Mouse (Mus musculus) brain, adult 2 months (tissue): ENCODE data around the gene Gm27029.
A peak's percentile ranks its signal among the peaks of the same experiment; 100 is the strongest.
"Not testable (repeated sequence)": the region's sequence is repeated elsewhere in the genome, so short reads cannot be mapped to it uniquely, and the experiment has no call there.

Experiments
- DNase-seq: peaks from one replicate; pipeline ENCODE4 v3.0.0; 2011; ENCODE audit warnings: low read depth, low spot score

Gm27029 gene

GRCm38 (mm10) chr11:101424105-101424851, at the start of gene Gm27029:
Gene Gm27029, minus strand, starts transcription at chr11:101424796.
- no peak for DNase-seq

DNA sequence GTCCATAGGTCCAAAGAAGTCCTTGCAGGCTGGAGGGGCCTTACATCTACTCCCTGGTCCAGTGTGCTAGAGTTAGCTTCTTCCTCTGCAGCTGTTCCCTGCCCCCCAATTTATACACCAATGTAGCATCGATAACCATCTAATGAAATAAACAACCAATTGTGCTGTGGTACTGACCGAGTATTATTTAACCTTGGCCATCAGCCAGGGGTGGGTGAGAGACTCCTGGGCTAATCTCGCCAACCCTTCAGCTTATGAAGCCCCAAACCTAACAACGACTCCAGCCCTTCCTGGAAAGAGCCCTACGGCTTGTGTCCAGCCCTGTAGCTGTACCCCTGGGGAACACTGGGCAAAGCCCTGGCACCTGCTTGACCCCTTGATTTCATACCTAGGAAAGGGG, 49.7 kb upstream of the Gm27029 start:
- DNase-seq = no peak

DNA sequence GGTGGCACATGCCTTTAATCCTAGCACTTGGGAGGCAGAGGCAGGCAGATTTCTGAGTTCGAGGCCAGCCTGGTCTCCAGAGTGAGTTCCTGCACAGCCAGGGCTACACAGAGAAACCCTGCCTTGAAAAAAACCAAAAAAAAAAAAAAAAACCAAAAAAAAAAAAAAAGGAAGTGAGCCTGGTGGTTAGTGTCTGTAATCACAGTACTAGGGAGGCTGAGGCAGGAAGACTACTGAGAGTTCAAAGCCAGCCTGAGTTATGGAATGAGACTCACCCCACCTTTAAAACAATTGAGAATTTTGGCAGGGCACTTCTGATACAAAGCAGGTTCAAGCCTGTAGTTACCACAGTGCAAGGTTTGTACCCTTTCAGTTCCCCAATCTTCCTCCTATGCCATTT, 49.1 kb upstream of the Gm27029 start:
- not testable (repeated sequence) for DNase-seq

DNA sequence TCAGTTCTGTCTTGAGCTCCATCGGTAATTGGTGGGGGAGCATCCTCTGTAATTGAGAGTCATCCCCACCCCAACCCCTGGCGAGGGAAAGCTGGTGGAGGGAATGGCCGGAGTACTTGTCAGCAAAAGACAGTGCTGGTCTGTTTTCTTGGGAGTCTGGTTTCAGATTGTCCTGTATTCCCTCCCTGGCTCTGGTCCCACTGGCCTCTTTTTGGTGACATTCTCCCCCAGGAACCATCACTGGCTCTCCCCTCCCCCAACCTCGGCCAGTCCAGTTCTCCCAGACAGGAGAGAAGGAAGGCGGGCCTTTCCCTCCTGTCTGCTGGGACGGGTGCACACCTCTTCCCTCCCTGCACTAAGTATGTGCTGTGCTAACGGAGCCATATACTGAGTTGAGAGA, 47.7 kb upstream of the Gm27029 start:
- peak; percentile 55 for DNase-seq

DNA sequence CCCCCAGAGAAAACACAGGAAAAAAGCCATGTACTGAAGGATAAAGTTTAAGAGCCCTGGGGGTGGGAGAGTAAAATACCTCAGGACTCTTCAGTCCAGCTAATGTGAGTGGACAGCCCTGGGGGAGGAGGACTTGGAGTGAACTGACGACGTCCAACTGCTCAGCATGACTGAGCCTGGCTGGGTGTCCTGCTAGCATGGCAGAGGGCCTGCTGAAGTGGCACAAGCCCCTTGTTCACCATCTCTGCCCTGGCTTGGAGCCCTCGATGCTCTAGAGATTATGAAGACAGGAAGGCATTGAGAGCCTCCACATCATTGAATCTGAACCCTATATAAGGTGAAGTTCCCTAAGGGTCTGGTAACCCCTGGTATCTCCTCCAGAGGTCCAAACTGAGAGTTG, 47.3 kb upstream of the Gm27029 start:
- no peak for DNase-seq

DNA sequence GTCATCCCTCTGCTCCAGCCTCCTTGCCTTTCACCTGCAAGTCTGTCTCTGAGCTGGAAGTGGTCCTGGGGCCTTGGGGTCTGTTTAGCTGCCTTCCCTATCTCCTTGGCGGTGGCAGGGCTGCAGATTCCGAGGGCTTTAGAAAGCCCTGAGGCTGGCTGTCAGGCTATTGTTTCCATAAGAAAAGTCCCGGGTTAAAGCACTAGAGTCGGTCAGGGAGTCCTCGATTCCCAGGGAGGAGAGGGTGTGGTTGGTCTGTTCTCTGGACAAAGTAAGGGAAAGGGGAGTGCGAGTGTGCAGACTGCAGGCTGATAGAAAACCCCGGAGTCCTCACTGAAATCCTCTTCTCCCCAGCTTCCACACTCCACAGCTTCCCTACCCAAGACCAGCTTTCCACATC, 45.6 kb upstream of the Gm27029 start:
- DNase-seq = no peak

DNA sequence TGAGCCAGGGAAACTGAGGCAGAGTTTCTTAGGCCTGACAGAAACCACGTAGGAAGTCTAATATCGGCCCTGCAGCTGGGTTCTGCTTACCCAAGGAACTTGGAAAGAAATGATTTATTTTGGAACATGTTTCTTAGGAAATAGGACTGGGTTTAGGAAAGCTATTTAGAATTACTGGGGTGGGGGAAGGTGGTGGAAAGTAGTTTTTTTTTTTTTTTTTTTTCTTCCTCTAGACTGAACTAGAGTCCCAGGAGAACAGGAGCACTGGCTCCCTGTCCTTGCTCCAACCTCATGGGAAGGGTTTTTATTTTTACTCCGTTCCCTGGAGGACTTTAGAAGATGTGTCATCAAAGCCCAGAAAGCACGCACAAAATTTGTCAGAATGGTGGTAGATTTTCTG, 44.6 kb upstream of the Gm27029 start:
- DNase-seq = no peak

DNA sequence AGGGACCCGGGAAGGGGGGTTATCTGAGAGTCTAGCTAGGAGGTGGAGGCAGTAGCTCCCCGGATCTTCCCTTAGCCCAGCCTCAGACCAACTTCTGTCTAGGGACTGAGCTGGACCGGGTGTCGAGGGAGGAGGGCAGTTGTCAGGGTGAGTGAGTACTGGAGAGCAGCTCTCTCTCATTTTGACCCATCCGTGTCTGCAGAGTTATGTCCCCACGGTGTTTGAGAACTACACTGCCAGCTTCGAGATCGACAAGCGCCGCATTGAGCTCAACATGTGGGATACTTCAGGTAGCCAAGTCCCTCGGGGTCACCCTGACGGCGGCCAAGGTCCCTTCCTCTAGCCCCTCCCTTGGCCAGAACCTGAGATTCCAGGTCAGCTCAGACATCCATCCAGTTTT, 44.1 kb upstream of the Gm27029 start:
- DNase-seq = no peak

DNA sequence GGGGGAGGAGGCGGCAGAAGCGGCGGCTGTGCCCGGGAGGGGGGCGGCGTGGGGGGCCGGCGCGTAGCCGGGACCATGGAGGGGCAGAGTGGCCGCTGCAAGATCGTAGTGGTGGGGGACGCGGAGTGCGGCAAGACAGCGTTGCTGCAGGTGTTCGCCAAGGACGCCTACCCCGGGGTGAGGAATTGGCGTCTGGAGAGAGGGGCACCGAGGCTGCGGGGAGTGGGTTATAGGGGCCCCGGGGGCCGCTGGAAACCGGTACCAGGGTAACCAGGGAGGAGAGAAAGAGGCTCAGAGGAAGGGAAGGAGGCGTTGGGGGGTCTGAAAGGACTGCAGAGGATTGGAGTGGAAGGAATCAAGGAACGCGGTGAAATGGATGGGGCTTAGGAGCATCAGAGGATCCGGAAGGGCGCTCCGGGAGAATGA, 43.7 kb upstream of the Gm27029 start:
- DNase-seq = peak; percentile 19

- DNase-seq = peak; percentile 92
These were observed 43.1 kb upstream of the Gm27029 start for GRCm38 (mm10) chr11:101467477-101468262.

DNA sequence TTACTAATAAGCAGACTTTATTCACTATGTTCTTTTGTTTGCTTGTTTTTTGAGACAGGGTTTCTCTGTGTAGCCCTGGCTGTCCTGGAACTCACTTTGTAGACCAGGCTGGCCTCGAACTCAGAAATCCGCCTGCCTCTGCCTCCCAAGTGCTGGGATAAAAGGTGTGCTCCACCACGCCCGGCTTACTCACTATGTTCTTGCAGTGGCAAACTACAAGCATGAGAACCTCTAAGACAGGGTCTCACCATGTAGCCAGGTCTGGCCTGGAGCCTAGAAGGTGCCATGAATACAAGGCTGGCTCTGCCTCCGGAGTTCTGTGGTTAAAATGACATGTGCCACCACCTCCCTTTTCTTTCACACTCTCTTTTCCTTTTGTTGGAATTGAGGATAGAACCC, 42.0 kb upstream of the Gm27029 start:
- not testable (repeated sequence) for DNase-seq

- DNase-seq = peak; percentile 88
These were observed 41.4 kb upstream of the Gm27029 start, which contains the start of gene Vat1 for GRCm38 (mm10) chr11:101465869-101466551. Gene Vat1, minus strand, starts transcription at chr11:101466230.

DNA sequence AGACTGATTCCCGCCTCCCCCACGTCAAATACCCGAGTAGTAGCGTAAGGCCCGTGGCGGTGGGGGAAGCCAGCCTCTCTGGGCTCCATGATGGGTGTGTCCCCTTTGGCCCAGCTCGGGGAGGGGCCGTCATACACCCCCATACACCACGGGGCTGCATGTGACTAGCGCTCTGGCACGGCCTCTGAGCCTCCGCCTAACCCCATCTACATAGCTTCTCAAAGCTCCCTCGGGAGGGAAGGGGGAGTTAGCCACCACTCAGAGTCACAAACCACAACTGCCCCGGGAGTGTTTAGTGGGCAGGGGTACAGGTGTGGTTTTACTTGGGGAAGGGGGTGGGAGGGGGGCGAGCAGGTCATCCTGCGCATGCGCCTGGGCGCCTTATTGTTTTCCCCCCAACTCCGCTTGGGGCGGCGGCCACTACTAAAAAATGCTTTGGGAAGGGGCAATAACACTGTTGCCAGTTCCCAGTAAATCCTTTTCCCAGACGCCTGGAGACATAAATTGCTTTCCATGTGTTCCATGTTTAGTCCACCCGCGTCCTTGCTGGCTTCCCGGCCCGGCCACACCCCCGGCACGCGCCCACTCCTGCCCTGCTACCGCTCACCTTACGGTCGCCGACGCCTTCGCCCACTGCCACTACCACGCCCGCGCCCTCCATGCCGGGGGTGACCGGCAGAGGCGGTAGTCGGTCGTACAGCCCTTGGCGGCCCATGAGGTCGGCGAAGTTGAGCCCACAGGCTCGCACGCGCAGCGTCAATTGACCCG, 40.7 kb upstream of the Gm27029 start:
- DNase-seq = peak; percentile 60

- DNase-seq = no peak
These were observed 39.9 kb upstream of the Gm27029 start, which contains the start of gene Rnd2 for GRCm38 (mm10) chr11:101464211-101465100. Gene Rnd2, plus strand, starts transcription at chr11:101464999.

- peak; percentile 65 for DNase-seq
These were observed 38.2 kb upstream of the Gm27029 start for GRCm38 (mm10) chr11:101462583-101463440.

- no peak for DNase-seq
These were observed 37.5 kb upstream of the Gm27029 start for GRCm38 (mm10) chr11:101462141-101462540.

- DNase-seq = no peak
These were observed 35.7 kb upstream of the Gm27029 start for GRCm38 (mm10) chr11:101460321-101460720.

DNA sequence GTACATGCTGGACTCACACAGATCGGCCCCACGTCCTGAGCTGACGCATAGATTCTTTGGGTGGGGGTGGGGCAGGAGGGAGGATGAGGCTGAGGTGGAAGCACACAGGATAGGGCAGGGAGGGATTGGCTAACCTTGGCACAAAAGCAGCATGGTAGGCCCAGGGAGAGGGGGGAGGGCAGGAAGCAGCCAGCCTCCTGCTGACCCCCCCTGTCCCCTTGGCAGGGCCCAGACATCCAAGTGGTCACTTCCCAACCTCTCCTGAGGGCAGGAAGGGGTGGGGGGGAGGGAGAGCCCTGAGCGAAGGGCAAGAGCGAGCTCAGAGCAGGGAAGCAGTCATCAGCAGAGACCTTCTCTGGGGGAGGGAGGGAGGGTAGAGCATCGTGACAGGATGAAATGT, 35.1 kb upstream of the Gm27029 start:
- no peak for DNase-seq

GRCm38 (mm10) chr11:101458217-101458616, 33.6 kb upstream of the Gm27029 start:
- DNase-seq = no peak
